Mouse (Mus musculus) left cerebral cortex, postnatal 10 days (tissue): Measurements from ENCODE around the gene Abi3. TPM values are rescaled to one million over a fixed set of nuclear protein-coding genes. Genes with fewer than 3 reads are reported as not detected.

ENCODE experiments used
- DNase-seq, 2 experiments: peaks; one replicate each; pipeline ENCODE4 v3.0.0; 2021 to 2022; ENCODE audit warnings: low spot score in 2 of 2, mixed read lengths in 1 of 2; ENCODE audit errors: extremely low spot score in 1 of 2
- intact Hi-C: fragments of 180-260 bp; cut with DNase I; formaldehyde crosslinking; loops from one replicate; pipeline ENCODE4 v1.15.1; 2025
- total RNA-seq, 2 experiments: library from RNA; stranded (reverse); gene quantifications; 2 replicates each; pipeline ENCODE4 v1.2.3; 2021

Abi3 gene
- total RNA-seq, 2 experiments from 2014 or later = 5.1 to 5.8 TPM

GRCm38 (mm10) chr11:95841498-95841830, 812 bp downstream of the Abi3 start:
- DNase-seq = no peak
- intact Hi-C loops = no loop called here

GRCm38 (mm10) chr11:95840694-95841497, 1.4 kb downstream of the Abi3 start:
- DNase-seq = no peak
- intact Hi-C loops = no loop called here

- no peak for DNase-seq
- intact Hi-C loops = no loop called here
Measured at GRCm38 (mm10) chr11:95838999-95839868, 3.0 kb downstream of the Abi3 start.

- no peak for DNase-seq
- intact Hi-C loops = no loop called here
Measured at GRCm38 (mm10) chr11:95838598-95838997, 3.7 kb downstream of the Abi3 start.

- peak in 1 of 2 experiments; percentile 90 for DNase-seq
- intact Hi-C loops = no loop called here
Measured at GRCm38 (mm10) chr11:95837059-95837458, 5.2 kb downstream of the Abi3 start, which contains the start of gene Gngt2. Gngt2 (plus strand) TSS chr11:95837216.

- intact Hi-C loops = no loop called here
- DNase-seq = no peak
Measured at GRCm38 (mm10) chr11:95836433-95836832, 5.8 kb downstream of the Abi3 start.

GRCm38 (mm10) chr11:95835832-95836231, 6.4 kb downstream of the Abi3 start:
- intact Hi-C loops = no loop called here

GRCm38 (mm10) chr11:95834742-95835710, 7.2 kb downstream of the Abi3 start:
- no peak for DNase-seq
- intact Hi-C loops = no loop called here

More at GRCm38 (mm10) chr11:95835832-95836231, 6.4 kb downstream of the Abi3 start:
- DNase-seq = no peak

GRCm38 (mm10) chr11:95834143-95834667, 8.1 kb downstream of the Abi3 start:
- intact Hi-C loops = no loop called here
- DNase-seq = peak in 1 of 2 experiments; percentile 77

- intact Hi-C loops = no loop called here
- no peak for DNase-seq
Measured at GRCm38 (mm10) chr11:95833631-95834142, 8.6 kb downstream of the Abi3 start.

- DNase-seq = no peak
- intact Hi-C loops = no loop called here
Measured at GRCm38 (mm10) chr11:95833006-95833570, 9.2 kb downstream of the Abi3 start.

GRCm38 (mm10) chr11:95832129-95833005, 9.9 kb downstream of the Abi3 start:
- intact Hi-C loops = no loop called here
- no peak for DNase-seq

GRCm38 (mm10) chr11:95831641-95832040, 10.6 kb downstream of the Abi3 start:
- no peak for DNase-seq
- intact Hi-C loops = no loop called here

GRCm38 (mm10) chr11:95831276-95831619, 11.0 kb downstream of the Abi3 start:
- intact Hi-C loops = no loop called here
- no peak for DNase-seq

- intact Hi-C loops = no loop called here
- DNase-seq = peak in 1 of 2 experiments; percentile 41
Measured at GRCm38 (mm10) chr11:95830411-95831275, 11.6 kb downstream of the Abi3 start.

GRCm38 (mm10) chr11:95829526-95830050, 12.7 kb downstream of the Abi3 start:
- no peak for DNase-seq
- intact Hi-C loops = loop anchor here (5.0 kb wide), 3 partner anchors 33 to 142 kb away; no protein-coding TSS in a partner anchor
